Mouse (Mus musculus) heart, embryonic 13.5 days (tissue): ENCODE data around the gene Gm44. TPM values are rescaled to one million over a fixed set of nuclear protein-coding genes. Genes with fewer than 3 reads are reported as not detected.
"Not testable (repeated sequence)": the region's sequence is repeated elsewhere in the genome, so short reads cannot be mapped to it uniquely, and the experiment has no call there.

ENCODE experiments used
- ATAC-seq: fragments of 200-750 bp; cut with Nextera tagmentation; 2 replicates; pipeline ENCODE4 v1.8.0; 2017; ENCODE audit warnings: moderate TSS enrichment; ENCODE audit not compliant: insufficient number of reproducible peaks, low FRiP score, low TSS enrichment; ENCODE audit errors: extremely low read depth
- H3K27ac ChIP-seq: fragments of 300-500 bp; sonication (generic); replicated peaks from 2 replicates; pipeline ENCODE4 v1.5.1; 2015; ENCODE audit warnings: moderate library complexity, mild to moderate bottlenecking, inconsistent platforms
- H3K27me3 ChIP-seq: fragments of 300-500 bp; sonication (generic); replicated peaks from 2 replicates; pipeline ENCODE4 v1.6.1; 2015; ENCODE audit warnings: mild to moderate bottlenecking, inconsistent platforms
- H3K36me3 ChIP-seq: fragments of 300-500 bp; sonication (generic); 2 replicates; pipeline ENCODE4 v1.6.1; 2015; ENCODE audit warnings: mild to moderate bottlenecking, inconsistent platforms
- H3K4me1 ChIP-seq: fragments of 300-500 bp; sonication (generic); 2 replicates; pipeline ENCODE4 v1.6.1; 2015; ENCODE audit warnings: inconsistent platforms
- H3K4me2 ChIP-seq: fragments of 300-500 bp; sonication (generic); 2 replicates; pipeline ENCODE4 v1.6.1; 2015; ENCODE audit warnings: inconsistent platforms, mild to moderate bottlenecking, moderate library complexity
- H3K4me3 ChIP-seq: fragments of 300-500 bp; sonication (generic); 2 replicates; pipeline ENCODE4 v1.5.1; 2015; ENCODE audit warnings: moderate library complexity, mild to moderate bottlenecking, inconsistent platforms
- H3K9ac ChIP-seq: fragments of 300-500 bp; sonication (generic); 2 replicates; pipeline ENCODE4 v1.6.1; 2015; ENCODE audit warnings: inconsistent platforms, mild to moderate bottlenecking, moderate library complexity
- H3K9me3 ChIP-seq: fragments of 300-500 bp; sonication (generic); 2 replicates; pipeline ENCODE4 v1.6.1; 2016; ENCODE audit warnings: inconsistent platforms
- WGBS: fragments of 180-500 bp; shearing (Covaris S2); methylation state at CpG from one replicate; pipeline ENCODE4 v1.1.7; 2015; ENCODE audit warnings: mixed read lengths; 5-methylcytosine and 5-hydroxymethylcytosine counted together
- polyA plus RNA-seq: library from polyadenylated mRNA; unstranded; fragments of >200 nt; fragmentation: Nextera tagmentation; extraction: Ambion mirVana; gene quantifications from 2 replicates; pipeline ENCODE4 v1.2.1, GENCODE M21; 2015

Gene Gm44
- not detected in 2 replicates for polyA plus RNA-seq

DNA sequence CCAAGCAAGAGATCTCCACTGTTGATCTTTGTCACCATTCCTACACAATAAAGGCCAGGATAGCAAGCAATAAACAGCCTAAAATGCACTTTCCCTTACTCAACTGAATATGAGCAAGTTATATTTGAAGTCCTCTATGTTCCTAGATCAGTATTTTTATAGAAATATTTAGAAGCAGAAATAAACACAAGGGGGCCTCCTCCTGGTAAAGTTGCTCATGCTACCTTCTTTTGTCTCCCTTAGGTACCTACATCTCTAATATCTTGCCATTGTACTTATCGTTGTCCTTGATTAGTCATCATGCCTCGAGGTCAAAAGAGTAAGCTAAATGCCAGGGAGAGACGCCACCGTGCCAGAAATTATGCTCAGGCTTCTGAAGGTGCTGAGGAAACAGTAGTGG, at the start of gene Gm44:
TSS of gene Gm44 (plus strand) at position 301 of the 400 bp plus-strand sequence.
- no peak within 1 kb of the TSS for H3K9ac ChIP-seq
- H3K27me3 ChIP-seq: no peaks in the 10 kb centered on the region
- no peaks in the 10 kb centered on the region for H3K36me3 ChIP-seq
- WGBS: 80% methylated on average over 4 of the region's 4 CpGs
- H3K4me2 ChIP-seq: no peak within 1 kb of the TSS
- ATAC-seq: no peak
- no peaks in the 10 kb centered on the region for H3K9me3 ChIP-seq
- no peak within 1 kb of the TSS for H3K4me3 ChIP-seq
- no peaks in the 10 kb centered on the region for H3K4me1 ChIP-seq
- H3K27ac ChIP-seq: no peak within 1 kb of the TSS

DNA sequence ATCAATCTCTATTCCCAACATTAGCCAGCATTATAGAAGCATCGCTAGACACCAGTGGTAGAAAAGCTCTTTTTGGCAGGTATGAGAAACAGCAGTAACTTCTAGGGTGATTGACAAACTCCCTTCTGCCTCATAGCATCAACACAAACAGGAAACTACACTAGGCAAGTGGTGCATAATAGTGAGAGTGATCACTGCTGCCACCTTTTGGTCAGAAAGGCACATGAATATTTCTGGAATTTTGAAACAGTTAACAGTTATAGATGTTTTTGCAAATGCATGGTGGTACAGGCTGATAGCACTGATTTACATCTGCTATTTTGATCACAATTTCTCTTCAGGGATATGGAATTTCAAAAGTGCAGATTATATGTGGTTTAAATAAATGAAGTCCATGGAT, 36.0 kb downstream of the Gm44 start:
- Histone ChIP-seq H3K9ac (no peak overlapping the region), H3K4me3 (no peak overlapping the region), H3K9me3 (no peaks in the 10 kb centered on the region), H3K36me3 (no peaks in the 10 kb centered on the region), H3K4me1 (no peaks in the 10 kb centered on the region), H3K27ac (no peak overlapping the region), H3K27me3 (no peaks in the 10 kb centered on the region), H3K4me2 (no peak overlapping the region)
- ATAC-seq: no peak
- 38% methylated on average over 1 of the region's 1 CpGs for WGBS

DNA sequence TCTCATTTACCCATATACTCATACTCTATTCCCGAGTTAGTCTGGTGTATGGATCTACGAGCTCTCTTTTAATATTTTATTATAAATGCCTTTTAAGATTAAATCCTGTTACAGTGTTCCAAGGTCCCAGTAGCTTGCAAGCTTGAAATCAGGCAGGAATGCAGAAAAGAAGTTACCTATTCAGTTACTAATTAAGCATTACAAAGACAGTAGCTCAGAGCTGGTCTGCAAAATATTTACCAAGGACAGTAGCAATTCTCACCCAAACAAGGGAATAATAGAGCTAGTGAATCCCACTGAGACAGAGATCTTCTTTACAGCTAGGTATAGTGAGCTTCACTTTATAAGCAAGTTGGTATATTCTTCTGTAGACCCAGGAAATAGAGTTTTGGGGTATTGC, 46.3 kb downstream of the Gm44 start:
- H3K9me3 ChIP-seq, H3K4me1 ChIP-seq, H3K27me3 ChIP-seq, H3K27ac ChIP-seq, H3K9ac ChIP-seq, H3K4me3 ChIP-seq, H3K36me3 ChIP-seq, ATAC-seq, H3K4me2 ChIP-seq: not testable (repeated sequence)
- WGBS: 52% methylated on average over 2 of the region's 2 CpGs
